Mouse (Mus musculus) neural tube, embryonic 12.5 days (tissue): Measurements from ENCODE around the gene Prpf38b. TPM values are rescaled to one million over a fixed set of nuclear protein-coding genes. Genes with fewer than 3 reads are reported as not detected.
"Not testable (repeated sequence)": the region's sequence is repeated elsewhere in the genome, so short reads cannot be mapped to it uniquely, and the experiment has no call there.

Experiments
- ATAC-seq: fragments of 200-750 bp; cut with Nextera tagmentation; 2 replicates; pipeline ENCODE4 v1.8.0; 2017; ENCODE audit warnings: low read depth, mild to moderate bottlenecking, moderate TSS enrichment, moderate library complexity; ENCODE audit not compliant: low FRiP score
- H3K27ac ChIP-seq: fragments of 300-500 bp; sonication (generic); 2 replicates; pipeline ENCODE4 v1.5.1; 2016
- H3K27me3 ChIP-seq: fragments of 300-500 bp; sonication (generic); replicated peaks from 2 replicates; pipeline ENCODE4 v1.6.1; 2016; ENCODE audit warnings: mild to moderate bottlenecking
- H3K36me3 ChIP-seq: fragments of 300-500 bp; sonication (generic); 2 replicates; pipeline ENCODE4 v1.6.1; 2016; ENCODE audit warnings: mild to moderate bottlenecking
- H3K4me1 ChIP-seq: fragments of 300-500 bp; sonication (generic); 2 replicates; pipeline ENCODE4 v1.6.1; 2016
- H3K4me2 ChIP-seq: fragments of 300-500 bp; sonication (generic); replicated peaks from 2 replicates; pipeline ENCODE4 v1.6.1; 2016; ENCODE audit warnings: mild to moderate bottlenecking
- H3K4me3 ChIP-seq: fragments of 300-500 bp; sonication (generic); 2 replicates; pipeline ENCODE4 v1.5.1; 2016
- H3K9ac ChIP-seq: fragments of 300-500 bp; sonication (generic); 2 replicates; pipeline ENCODE4 v1.6.1; 2016; ENCODE audit warnings: mild to moderate bottlenecking
- H3K9me3 ChIP-seq: fragments of 300-500 bp; sonication (generic); 2 replicates; pipeline ENCODE4 v1.6.1; 2016; ENCODE audit warnings: mild to moderate bottlenecking
- WGBS: fragments of 180-500 bp; shearing (Covaris S2); methylation state at CpG from one replicate; pipeline ENCODE4 v1.1.7; 2016; 5-methylcytosine and 5-hydroxymethylcytosine counted together
- polyA plus RNA-seq: library from polyadenylated mRNA; unstranded; fragments of >200 nt; fragmentation: Nextera tagmentation; extraction: Ambion mirVana; gene quantifications from 2 replicates; pipeline ENCODE4 v1.2.1, GENCODE M21; 2016

Gene Prpf38b
- polyA plus RNA-seq, 1 experiment from 2014 or later: 78.9 TPM

DNA sequence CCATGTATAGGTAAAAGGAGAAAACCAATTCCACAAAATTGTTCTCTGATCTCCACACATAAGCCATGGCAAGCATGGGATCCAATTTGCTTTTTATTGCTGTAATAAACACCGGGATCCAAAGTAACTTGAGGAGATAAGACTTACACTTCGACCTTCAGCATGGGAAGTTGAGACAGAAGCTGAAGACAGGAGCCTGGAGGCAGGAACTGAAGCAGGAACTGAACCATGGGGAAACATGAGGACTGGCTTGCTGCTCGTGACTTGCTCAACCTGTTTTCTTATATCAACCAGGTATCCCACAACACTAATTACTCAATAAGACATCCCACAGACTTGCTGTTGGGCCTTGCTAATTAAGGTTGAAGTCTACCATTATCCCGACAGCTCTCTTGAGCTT, 18.6 kb downstream of the Prpf38b start:
- no peak for ATAC-seq
- H3K9ac ChIP-seq: no peak overlapping the region
- no peaks in the 10 kb centered on the region for H3K9me3 ChIP-seq
- no peaks in the 10 kb centered on the region for H3K27me3 ChIP-seq
- no peak overlapping the region for H3K4me2 ChIP-seq
- H3K36me3 ChIP-seq: no peaks in the 10 kb centered on the region
- H3K4me1 ChIP-seq: no peaks in the 10 kb centered on the region
- 67% methylated on average over 4 of the region's 4 CpGs for WGBS
- H3K27ac ChIP-seq: no peak overlapping the region
- H3K4me3 ChIP-seq: no peak overlapping the region

DNA sequence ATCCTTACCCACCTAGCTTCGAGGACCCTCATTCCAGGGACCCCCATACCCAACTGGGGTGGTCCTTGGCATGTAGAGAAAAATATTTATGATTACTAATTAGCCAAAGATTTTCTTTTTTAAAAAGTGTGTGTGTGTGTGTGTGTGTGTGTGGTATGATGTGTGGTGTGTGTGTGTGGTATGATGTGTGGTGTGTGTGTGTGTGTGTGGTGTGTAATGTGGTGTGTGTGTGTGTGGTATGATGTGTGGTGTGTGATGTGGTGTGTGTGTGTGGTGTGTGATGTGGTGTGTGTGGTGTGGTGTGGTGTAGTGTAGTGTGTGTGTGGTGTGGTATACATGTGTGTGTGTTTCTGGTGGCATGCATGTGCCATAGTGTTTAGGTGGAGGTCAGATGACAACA, 19.4 kb downstream of the Prpf38b start:
- Histone ChIP-seq H3K9me3 (no peaks in the 10 kb centered on the region), H3K27me3 (no peaks in the 10 kb centered on the region), H3K36me3 (no peaks in the 10 kb centered on the region), H3K4me1 (0 out of 2 replicates have a peak, but pooled peaks cover 3% of the 10 kb centered on the region), H3K4me3 (no peak overlapping the region), H3K4me2 (no peak overlapping the region), H3K9ac (no peak overlapping the region), H3K27ac (no peak overlapping the region)
- 95% methylated on average over 1 of the region's 1 CpGs for WGBS
- no peak for ATAC-seq

DNA sequence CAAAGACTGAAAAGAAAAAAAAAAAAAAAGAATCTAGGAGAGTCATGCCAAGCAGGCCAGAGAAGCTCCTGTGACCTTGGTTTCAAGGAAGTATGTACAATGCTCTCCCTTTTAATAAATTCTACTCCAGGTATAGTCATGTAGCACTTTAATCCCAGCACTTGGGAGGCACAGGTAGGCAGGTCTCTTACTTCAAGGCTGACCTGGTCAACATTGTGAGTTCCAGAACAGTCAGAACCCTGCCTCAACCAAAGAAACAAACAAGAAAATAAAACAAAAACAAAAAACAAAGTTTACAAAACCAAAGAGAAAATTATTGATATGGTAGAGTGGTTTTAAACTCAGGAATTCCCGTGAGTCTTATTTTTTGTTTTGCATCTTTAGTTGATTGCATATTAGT, 21.6 kb downstream of the Prpf38b start, which contains the start of gene Fndc7:
Gene Fndc7, minus strand, starts transcription at position 101 of the 400 bp plus-strand sequence.
- Histone ChIP-seq H3K36me3 (no peaks in the 10 kb centered on the region), H3K27me3 (no peaks in the 10 kb centered on the region), H3K4me3 (no peak within 1 kb of the TSS), H3K9me3 (no peaks in the 10 kb centered on the region), H3K27ac (no peak within 1 kb of the TSS), H3K4me2 (no peak within 1 kb of the TSS), H3K4me1 (peaks cover 13% of the 10 kb centered on the region), H3K9ac (no peak within 1 kb of the TSS)
- WGBS: 88% methylated on average over 1 of the region's 1 CpGs
- no peak for ATAC-seq

DNA sequence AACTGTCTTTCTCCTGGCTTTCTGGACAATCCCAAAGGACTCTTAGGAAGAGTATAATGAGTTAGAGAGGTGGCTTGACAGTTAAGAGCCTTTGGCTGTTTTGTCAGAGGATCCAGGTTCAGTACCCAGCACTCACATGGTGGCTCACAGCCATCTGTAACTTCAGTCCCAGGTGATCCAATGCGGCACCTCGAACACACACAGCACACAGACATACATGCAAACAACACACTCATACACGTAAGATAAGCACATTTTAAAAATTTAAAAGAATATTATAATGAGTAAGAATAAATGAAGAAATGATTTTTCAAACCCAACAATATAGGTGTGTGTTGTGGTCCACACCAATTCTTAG, 23.9 kb downstream of the Prpf38b start:
- Histone ChIP-seq H3K9ac (no peak overlapping the region), H3K27me3 (no peaks in the 10 kb centered on the region), H3K27ac (no peak overlapping the region), H3K36me3 (no peaks in the 10 kb centered on the region), H3K4me1 (peaks cover 18% of the 10 kb centered on the region), H3K4me2 (no peak overlapping the region), H3K4me3 (no peak overlapping the region), H3K9me3 (no peaks in the 10 kb centered on the region)
- no peak for ATAC-seq
- WGBS: 94% methylated on average over 3 of the region's 3 CpGs

DNA sequence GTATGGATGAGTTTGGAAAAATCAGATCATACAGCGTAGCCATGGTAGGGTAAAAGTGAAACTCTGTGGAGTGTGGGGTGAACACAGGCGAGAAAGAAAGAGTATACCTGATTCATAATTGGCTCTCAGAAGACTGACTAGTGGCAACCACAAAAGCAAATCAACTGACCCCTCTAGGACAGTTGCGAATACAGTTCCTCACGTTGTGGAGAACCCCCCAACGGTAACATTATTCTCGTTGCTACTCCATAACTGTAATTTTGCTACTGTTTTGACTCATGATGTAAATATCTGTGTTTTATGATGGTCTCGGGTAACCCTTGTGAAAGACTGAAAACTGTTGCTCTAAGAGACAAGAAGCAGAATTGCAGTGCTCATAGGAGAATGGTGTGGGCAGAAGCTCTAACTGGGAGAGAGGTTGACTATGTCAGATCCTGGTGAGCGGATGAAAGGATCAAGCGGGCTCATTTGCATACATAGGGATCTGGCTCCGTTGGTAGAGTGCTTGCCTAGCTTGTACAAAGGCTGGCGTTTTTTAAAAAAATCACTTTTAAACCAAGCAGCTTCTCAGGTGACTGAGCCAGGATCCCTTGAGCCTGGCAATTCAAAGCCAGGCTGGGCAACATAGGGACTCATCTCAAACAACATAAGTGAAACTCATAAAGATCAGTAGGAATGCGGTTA, 24.5 kb downstream of the Prpf38b start:
- ATAC-seq: no peak
- no peaks in the 10 kb centered on the region for H3K9me3 ChIP-seq
- no peak overlapping the region for H3K9ac ChIP-seq
- H3K36me3 ChIP-seq: no peaks in the 10 kb centered on the region
- no peak overlapping the region for H3K27ac ChIP-seq
- H3K4me3 ChIP-seq: no peak overlapping the region
- H3K4me1 ChIP-seq: peaks cover 18% of the 10 kb centered on the region
- H3K4me2 ChIP-seq: no peak overlapping the region
- WGBS: 66% methylated on average over 12 of the region's 12 CpGs
- H3K27me3 ChIP-seq: no peaks in the 10 kb centered on the region

DNA sequence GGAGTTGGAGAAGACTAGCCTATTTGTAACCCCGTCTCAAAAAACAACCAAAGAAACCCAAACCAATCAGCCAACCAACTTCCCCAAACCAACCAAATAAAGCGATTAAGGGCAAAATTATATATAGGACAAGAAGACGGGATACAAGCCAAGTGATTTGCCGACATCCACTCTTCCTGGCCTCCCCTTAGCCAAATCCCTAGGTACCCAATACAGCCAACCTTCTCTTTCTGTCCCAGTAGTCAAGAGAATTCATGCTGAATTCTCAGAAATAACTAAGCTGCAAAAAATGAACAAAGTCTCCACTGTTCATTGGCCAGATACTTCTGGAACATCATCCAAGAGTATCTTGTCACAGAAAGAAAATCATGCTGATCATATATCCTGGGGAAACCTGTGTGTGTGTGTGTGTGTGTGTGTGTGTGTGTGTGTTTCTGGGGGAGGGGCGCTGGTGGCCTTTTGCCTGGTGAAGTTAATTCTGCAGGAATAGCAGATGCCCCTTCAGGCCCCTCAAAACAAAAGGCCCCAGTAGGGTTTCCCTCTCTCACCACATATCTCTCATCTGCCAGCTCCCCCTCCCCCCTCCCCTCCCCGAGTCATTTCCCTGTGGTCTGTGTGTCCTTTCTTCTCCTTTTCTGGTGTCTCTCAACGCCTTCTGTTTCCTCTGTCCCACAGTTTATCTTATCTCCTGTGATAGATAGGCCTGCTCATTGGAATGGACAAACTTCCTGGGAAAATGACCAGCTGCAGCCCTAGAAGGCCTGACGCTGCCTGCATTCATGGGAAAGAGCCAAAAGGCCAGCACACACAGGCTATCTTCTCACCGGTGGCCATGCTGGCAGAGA, 25.6 kb downstream of the Prpf38b start:
- H3K36me3 ChIP-seq: no peaks in the 10 kb centered on the region
- 44% methylated on average over 9 of the region's 9 CpGs for WGBS
- peaks cover 22% of the 10 kb centered on the region for H3K4me1 ChIP-seq
- H3K4me3 ChIP-seq: no peak overlapping the region
- H3K9me3 ChIP-seq: no peaks in the 10 kb centered on the region
- H3K9ac ChIP-seq: no peak overlapping the region
- 0 out of 2 replicates have a peak overlapping the region, but pooled peaks have one; percentile 8 for H3K27ac ChIP-seq
- no peak overlapping the region for H3K4me2 ChIP-seq
- no peaks in the 10 kb centered on the region for H3K27me3 ChIP-seq
- peak; percentile 65 for ATAC-seq

DNA sequence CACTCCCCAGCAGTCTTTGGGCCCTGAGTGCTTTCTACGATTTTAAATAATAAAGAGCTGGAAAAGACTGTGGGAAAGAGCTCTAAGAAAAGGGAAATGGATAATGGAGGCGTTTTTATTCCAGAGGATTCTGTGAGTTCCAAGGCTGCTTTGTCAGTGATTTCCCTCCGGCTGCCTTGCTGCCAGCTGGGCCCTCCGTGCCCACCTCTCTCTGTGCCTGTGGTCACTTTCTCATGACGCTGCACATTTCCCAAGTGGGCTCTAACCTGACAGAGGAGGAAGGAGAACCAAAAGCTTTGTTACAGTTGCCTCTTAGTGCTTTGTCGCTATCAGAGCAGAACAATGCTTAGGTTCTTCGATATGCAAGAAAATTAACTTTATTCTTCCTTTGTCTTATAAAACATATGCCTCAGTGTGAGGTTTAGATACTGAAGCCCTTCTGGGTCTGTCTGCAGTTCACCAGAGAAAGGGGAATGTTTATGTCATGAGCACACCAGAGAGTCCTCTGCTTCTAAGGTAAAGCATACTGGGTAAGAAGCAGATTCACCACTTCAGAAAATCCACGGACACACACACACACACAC, 26.7 kb downstream of the Prpf38b start:
- Histone ChIP-seq H3K4me1 (peaks cover 28% of the 10 kb centered on the region), H3K27me3 (no peaks in the 10 kb centered on the region), H3K9ac (no peak overlapping the region), H3K9me3 (no peaks in the 10 kb centered on the region), H3K4me3 (no peak overlapping the region), H3K4me2 (no peak overlapping the region), H3K36me3 (no peaks in the 10 kb centered on the region), H3K27ac (0 out of 2 replicates have a peak overlapping the region, but pooled peaks have one; percentile 15)
- ATAC-seq: no peak
- 56% methylated on average over 8 of the region's 8 CpGs for WGBS

DNA sequence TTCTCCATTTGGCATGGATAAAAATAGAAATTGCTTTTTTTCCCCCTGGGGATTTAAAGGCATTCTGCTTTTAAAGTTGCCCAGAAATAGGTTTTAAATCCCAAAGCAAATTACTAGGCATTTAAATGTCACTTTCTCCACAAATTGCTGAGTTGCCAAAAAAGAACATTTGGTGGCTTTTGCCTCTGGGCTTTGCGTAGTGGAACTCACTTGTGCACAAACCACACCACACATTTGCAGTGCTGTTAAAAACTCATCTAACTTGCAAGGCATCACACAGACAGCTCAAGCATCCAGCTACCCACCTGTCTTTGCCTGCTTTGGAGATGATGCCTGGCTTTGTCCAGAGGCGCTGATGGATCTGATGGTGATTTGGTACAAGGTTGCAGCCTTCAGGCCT, 28.5 kb downstream of the Prpf38b start:
- Histone ChIP-seq H3K4me1 (peaks cover 32% of the 10 kb centered on the region), H3K9me3 (no peaks in the 10 kb centered on the region), H3K4me2 (no peak overlapping the region), H3K4me3 (no peak overlapping the region), H3K27me3 (no peaks in the 10 kb centered on the region), H3K36me3 (no peaks in the 10 kb centered on the region), H3K9ac (no peak overlapping the region), H3K27ac (no peak overlapping the region)
- no peak for ATAC-seq
- WGBS: 81% methylated on average over 2 of the region's 2 CpGs

DNA sequence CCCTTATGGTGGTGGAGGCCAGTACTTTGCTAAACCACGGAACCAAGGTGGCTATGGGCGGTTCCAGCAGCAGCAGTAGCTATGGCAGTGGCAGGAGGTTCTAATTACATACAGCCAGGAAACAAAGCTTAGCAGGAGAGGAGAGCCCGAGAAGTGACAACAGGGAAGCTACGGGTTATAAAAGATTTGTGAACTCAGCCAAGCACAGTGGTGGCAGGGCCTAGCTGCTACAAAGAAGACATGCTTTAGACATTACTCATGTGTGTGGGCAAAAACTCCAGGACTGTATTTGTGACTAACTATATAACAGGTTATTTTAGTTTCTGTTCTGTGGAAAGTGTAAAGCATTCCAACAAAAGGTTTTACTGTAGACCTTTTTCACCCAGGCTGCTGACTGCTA, 29.7 kb downstream of the Prpf38b start:
- H3K27me3 ChIP-seq, ATAC-seq, H3K27ac ChIP-seq, H3K4me3 ChIP-seq, H3K9ac ChIP-seq, H3K9me3 ChIP-seq, H3K36me3 ChIP-seq, H3K4me2 ChIP-seq: not testable (repeated sequence)
- H3K4me1 ChIP-seq: peaks cover 29% of the 10 kb centered on the region
- WGBS: 8% methylated on average over 4 of the region's 4 CpGs

DNA sequence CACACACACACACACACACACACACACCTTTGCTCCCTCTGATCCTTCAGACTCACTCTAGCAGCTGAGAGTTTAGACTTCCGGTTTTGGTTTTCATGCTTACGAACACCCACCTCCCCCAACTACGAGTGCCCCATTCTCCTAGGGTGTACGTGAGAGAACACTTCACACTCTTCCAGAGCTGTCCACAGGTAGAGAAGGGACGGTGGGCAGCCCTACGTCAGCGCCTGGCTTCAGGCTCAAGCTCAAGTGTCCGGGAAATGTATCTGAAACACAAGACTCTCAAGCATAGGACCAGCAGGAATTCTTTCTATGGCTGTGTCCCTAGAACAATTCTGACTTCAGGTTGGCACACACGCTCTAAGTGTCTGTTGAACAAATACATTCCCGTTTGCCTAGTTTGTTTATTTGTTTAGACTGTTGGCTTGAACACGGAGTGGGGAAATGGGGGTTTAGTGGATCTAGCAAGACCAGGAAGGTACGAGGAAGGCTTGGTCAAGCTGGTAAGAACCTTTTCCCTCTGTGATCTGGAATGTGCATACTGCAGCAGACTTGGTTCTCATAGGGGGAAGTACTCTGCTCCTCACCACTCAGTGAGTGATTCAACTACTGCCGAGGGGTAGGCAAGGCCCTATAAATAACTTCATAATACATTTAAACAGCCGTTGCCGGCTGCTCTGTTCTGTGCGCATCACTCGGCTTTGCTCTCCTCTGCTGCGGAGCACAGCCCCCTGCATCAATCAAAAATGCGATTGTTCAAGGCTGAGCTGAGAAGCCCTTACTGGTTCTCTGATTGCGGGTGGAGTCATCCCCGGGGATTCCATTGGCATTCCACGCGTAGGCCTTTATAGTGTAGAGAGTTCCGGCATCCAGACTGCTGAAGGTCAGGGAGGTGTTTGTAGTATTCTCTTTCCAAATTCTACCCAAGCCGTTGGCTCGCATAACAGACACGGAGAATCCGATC, 30.7 kb downstream of the Prpf38b start:
- Histone ChIP-seq H3K27ac (no peak overlapping the region), H3K9ac (no peak overlapping the region), H3K27me3 (no peaks in the 10 kb centered on the region), H3K4me1 (peaks cover 21% of the 10 kb centered on the region), H3K4me3 (no peak overlapping the region), H3K9me3 (no peaks in the 10 kb centered on the region), H3K36me3 (no peaks in the 10 kb centered on the region), H3K4me2 (peak overlapping the region; percentile 46)
- WGBS: 44% methylated on average over 28 of the region's 28 CpGs
- peak; percentile 21; the same call in 1 of the 2 replicates for ATAC-seq

DNA sequence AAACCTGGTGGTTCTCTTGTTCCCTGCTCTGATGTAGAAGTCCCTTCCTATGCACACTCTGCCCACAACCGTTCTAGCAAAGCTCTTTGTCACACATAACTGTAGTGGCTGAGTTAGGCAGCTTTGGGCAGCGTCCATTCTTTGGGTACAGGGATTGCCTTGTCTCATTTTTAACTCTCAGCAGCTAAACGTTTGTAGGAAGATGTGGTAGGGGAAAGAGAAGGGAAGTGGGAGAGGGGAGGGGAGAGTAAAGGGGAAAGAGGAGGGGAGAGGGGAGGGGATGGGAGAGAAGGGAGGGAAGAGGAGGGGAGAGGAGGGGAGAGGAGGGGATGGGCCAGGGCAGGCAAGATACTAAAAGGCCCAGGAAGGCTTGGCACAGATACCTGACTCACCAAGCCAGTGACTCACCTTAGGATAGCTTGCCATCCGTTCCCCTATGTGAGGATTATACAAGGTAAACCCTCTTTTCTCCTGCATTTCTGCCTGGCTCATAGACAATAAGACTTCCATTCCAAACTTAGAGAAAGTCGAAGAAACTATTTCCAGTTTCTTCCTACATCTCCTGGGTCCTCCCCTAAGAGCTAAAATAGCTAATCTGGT, 31.6 kb downstream of the Prpf38b start:
- Histone ChIP-seq H3K9me3 (no peaks in the 10 kb centered on the region), H3K4me2 (no peak overlapping the region), H3K9ac (no peak overlapping the region), H3K27me3 (no peaks in the 10 kb centered on the region), H3K4me1 (peaks cover 19% of the 10 kb centered on the region), H3K27ac (no peak overlapping the region), H3K4me3 (no peak overlapping the region), H3K36me3 (no peaks in the 10 kb centered on the region)
- WGBS: 74% methylated on average over 5 of the region's 5 CpGs
- ATAC-seq: no peak
